Mouse (Mus musculus) mouse embryonic stem cell (cell line): ENCODE data around the gene Dyrk1a.

ENCODE experiments used
- in situ Hi-C, 2 experiments: fragments of 300-500 bp; cut with MboI; formaldehyde crosslinking; loops; 1 replicate in 1 of 2; 3 replicates in 1 of 2; pipeline ENCODE4 v1.14.3; 2019 to 2020; ENCODE audit warnings: low sequenced_read_pairs in 2 of 2, low pct_unique_long_range_greater_than_20kb in 1 of 2, mixed read lengths in 1 of 2; ENCODE audit not compliant: unreplicated experiment in 1 of 2

The Dyrk1a gene

DNA sequence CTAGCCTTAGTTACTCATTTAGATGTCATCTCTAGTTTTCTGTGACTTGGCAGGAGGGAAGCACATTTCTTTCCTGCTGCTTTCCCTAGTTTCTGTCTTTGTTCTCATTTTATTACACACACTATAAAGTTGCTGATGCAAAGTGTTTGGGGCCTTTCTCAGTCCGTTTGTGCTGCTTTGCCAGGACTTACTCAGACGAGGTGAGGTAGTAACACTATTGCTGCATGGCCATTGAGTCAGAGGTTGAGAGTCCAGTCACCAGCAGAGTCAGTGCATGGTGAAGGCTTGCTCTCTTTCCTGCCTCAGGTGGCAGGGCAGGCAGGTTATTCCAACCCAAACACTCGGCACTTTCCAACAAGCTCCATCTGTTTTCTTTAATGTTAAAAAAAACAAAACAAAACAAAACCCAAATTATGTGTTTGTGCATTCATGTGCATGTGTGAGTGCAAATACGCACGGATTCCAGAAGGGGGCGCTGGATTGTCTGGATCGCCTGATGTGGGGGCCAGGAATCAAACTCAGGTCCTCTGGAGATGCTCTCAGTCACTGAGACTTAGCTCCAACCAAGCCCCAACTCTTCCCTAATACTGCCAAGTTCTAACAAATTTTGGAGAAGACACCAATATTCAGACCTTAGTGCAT lies 16.7 kb downstream of the Dyrk1a start:
- in situ Hi-C loops, result no loop called here

DNA sequence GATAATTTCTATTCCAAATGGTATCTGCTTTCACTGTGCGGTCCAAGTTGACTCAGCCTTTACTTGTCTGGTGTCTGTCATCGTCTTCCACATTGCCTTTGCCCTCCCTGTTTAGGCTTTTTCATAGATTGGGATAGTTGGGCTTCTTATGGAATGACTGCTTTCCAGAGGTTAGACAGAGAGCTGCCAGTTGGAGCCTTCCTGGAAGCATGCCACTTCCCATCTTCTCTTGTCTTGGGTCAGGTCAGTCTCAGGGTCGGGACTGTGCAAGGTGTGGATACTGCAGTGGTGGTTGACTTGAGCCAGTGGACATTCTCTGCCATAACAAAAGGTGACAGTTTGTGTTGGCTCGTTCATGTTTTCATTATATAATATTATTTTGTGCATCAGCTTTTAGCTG lies 17.7 kb downstream of the Dyrk1a start:
- in situ Hi-C loops, result no loop called here

DNA sequence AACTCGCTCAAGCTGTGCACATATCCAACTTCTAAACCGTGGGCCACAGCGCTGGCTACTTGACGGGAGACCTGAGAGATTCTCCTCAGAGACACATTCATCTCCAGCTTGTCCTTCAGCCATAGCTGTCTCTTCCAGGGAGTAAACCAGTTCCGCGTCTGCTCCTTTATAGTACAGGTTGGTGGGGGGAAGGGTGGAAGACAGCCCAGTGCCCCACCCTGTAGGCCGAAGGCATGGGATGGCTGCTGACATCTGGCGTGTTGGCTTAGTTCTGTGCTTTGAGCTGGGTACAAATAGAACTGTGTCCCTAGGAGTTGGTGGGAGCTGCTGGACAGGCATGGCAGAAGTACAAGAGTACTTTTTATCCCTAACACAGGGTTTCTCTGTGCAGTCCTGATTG lies 18.4 kb downstream of the Dyrk1a start:
- in situ Hi-C loops, result no loop called here

DNA sequence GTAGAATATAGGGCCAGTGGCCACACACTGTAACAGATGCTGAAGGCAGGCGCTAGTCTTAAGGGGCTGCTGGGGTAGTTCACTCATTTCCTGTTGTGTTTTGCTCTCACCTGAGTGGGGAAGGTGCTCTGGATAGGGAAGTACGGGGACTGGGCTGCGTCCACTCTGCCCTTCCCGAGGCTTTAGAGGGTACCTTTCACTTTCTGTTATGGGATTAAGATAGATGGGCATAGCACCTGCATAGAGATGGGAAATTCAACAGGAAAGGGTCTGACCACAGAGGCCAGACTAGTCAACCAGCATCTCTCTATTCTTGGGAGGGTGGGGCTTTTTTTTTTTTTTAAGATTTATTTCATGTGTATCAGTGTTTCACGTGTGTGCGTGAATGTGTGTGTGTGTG lies 19.2 kb downstream of the Dyrk1a start:
- in situ Hi-C loops, result no loop called here

DNA sequence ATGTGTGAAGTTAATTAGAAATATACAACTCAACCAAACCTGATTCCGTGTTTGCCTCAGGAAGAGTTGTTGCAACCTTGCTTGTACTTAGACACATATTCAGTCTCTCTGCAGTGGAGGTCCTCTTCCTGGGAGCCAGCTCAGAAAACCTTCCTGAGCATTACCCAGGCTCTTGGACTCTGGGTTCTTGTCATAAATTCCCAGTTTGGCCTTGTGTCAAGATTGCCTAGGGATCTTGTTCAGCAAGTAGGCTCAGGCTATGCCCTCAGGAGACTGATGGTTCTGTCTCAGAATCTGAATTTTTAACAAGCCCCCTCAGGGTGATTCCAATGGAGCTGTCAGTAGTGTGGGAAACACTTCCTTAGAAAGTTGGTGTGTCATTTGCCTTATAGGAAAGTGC lies 19.8 kb downstream of the Dyrk1a start:
- in situ Hi-C loops, result no loop called here

DNA sequence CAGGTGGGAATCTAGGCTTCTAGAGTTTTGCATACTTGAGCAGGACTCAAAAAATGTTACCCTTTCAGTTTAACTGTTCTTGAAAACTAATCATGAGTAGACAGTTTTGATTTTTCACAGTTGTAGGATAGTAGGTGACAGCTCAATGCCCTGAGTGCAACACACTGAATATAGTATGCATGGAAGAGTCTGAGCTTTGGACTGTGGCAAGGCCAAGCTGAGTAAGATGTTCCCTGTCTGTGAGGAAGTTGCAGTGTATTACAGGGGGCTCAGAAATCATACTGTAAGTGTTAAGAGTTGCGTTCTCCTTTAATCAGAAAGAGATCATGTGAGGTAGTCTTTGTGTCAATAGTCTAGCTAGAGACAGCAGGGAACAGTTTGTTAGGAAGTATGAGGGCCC lies 20.4 kb downstream of the Dyrk1a start:
- in situ Hi-C loops, result no loop called here

DNA sequence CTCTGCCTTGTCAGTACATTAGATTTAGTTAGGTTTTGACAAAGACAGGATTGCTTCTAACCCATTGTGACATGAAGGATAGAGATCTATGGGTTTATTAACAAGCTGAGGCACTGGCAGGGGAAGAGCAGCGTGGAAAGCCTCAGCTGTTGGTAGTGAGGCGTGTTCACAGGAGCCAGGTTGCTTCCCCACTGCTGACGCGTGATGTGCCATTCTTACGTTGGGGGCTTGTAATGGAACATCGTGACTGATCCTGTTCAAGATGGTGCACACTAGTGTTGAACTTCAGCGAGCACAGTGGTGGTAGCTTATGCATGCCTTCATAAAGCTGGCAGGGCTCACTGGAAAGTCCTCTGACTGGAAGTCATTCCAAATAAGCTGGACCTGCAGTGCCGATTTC lies 21.2 kb downstream of the Dyrk1a start:
- in situ Hi-C loops, result no loop called here

DNA sequence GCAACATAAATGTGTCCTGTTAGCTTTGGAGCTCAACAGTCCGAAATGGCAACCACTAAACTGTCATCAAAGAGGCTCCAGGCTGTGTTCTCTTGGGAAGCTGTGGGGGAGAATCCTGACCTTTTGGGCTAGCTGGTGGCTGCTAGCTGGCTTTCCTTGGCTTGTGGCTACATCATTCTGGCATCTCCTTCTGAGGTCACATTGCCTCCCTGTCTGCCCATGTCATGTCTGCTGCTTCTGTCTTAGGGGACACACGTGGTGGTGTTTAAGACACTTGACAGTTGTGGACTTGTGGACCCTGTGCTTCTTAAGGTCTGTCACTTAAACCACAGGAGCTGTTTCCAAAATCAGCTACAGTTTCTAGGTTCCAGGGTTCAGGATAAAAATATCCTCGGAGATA lies 21.7 kb downstream of the Dyrk1a start:
- in situ Hi-C loops, result no loop called here

DNA sequence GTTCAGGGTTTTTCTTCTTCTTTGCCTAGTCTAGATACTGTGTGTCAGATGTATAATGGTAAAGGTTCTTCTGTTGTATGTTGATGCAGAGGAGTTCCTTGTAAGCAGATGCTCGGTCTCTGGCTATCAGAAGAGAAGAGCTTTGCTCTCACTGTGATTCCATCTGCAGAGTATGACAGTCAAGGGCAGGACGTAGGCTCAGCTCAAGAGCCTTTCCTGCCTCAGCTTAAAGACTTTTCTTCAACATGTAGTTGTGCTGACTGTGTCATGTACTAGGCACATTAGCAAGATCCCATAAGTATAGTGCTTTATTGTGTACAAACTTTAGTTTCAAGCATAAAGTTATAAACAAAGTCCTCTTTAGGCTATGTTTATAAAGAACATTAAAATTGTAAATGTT lies 26.8 kb downstream of the Dyrk1a start:
- in situ Hi-C loops, result no loop called here

DNA sequence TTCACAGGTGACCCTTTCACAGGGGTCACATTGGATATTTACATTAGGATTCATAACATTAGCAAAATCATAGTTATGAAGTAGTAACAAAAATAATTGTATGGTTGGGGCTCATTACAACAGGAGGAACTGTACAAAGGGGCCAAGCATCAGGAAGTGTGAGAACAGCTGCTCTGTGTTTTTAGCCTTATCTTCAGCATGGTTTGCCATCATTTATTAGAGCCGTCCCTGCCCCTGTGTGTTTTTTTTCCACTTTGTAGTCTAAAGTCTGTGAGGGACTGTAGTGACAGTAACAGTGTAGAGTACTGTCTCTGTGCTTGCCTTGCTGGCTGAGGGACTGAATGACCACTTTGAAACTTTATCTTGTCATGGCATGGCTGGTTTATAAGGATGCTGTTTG lies 27.8 kb downstream of the Dyrk1a start:
- in situ Hi-C loops, result no loop called here

DNA sequence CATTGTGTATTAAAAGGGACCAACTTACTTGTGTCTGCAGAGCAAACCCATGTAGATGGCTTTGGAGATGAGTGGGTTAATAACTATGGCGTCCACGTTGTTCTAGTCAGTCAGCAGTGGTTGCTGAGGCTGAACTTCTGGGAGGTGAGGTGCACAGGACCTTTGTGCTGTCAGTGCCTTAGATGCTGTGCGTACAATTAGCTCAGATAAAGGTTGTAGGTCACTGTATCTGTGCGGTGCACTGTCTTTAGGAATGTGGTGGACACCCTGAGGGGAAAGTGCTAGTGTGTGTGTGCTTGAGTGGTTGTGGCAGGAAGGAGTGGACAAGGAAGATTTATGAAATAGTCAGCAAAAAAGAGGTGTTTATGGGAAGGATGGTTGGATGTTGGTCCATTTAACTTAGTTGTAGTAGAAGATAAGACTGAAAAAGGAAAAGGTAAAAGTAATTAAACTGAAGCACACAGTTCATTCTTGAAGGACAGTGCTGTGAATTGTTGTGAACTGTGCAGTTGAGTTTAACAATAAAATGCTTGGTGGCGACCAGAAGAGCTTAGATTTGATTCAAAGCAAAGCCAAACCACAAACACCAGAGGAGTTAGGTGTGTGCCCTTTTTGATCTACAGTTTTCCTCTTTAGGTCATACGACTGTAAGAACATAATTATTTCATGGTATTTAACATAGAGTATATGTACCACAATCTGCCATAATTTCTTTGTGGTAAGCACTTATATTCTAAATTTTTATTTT lies 30.3 kb downstream of the Dyrk1a start:
- in situ Hi-C loops, result no loop called here

DNA sequence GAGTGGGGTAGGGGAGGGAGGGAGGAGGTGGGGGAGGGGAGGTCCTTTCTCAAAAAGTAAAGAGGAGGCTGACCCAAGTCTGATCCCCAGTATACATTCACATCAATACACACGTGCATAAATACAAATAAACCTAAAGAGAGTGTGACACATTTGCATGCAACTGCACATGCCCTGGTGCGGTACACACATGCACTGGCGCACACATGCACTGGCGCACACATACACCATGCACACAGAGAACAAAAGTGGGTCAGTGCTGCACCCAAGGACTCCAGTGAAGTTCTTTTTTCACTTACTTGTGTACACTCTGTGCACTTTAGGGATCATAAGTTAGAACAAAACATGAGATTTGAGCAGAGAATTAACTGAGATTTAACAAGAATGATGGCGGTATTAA lies 31.3 kb downstream of the Dyrk1a start:
- in situ Hi-C loops, result no loop called here

DNA sequence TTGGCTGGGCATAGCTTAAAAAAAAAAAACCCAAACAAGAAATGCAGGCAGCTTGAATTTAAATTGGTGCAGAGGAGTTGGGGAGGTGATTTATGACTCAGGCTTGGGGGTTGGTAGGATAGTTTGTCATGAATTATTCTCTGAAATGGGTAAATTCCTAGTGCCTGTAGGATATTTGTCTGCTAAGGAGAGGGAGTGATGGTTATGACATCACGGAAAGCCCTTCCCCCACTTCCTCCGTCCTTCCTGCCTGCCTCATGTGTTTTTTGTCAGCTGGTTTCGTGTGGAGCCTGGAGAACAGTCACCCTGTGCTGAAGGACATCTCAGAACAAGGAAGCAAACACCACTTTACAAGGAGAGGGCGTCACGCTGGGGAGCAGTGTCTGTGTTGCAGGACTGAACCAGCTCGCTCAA lies 31.7 kb downstream of the Dyrk1a start:
- in situ Hi-C loops, result no loop called here

DNA sequence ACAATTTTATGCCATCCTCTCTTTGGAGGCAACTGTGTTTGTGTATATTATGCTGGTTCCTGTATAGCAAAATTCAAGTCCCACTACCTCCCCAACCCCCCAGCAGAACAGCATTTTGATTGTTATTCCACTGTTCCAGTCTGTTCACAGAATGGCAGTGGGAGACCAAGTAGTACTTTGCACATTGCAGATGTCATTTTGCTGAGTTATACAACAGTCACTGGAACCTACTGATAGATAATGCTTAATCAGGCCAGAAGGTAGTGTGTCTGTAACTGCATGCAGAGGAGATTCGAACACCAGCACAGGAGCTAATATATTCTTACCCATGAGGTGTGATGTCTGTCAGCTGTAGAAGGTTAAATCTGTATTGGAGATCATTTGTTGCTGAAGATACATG lies 32.4 kb downstream of the Dyrk1a start:
- in situ Hi-C loops, result no loop called here

DNA sequence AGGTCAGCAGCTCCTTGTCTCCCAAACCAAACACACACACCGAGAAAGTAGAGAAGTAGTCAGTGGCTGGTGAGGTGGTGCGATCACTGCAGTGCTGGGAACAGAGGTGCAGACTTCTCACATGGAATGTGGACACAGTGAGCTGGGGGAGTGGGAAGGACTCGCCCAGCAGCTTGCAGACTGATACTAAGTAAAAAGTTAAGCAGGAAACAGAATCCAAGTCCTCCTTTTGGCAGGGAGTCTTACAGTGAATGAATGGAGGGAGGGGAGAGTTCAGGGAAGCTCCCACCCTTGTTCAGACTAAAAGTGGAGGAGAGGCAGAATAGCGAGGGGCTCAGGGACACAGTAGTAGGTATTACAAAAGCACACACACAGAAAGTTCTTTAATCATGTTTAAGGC lies 32.9 kb downstream of the Dyrk1a start:
- in situ Hi-C loops, result no loop called here

DNA sequence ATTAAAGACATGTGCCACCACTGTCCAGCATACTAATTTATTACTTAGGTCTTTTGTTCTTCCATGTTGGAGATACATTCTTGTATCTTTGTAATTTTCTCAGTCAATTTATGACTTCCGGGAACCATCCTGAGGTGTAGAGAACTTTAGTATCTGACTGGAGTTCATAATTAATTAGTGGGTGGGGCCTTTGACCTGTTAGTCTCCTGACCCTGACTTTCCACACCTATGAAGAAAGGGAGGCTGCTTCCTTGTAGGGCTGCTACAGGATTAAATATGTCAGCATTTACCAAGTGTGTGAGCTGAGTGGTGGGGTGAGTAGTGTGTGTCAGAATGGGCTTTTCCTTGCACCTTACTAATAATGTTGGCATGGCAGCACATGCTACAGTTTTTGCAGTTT lies 36.4 kb downstream of the Dyrk1a start:
- in situ Hi-C loops, result no loop called here

DNA sequence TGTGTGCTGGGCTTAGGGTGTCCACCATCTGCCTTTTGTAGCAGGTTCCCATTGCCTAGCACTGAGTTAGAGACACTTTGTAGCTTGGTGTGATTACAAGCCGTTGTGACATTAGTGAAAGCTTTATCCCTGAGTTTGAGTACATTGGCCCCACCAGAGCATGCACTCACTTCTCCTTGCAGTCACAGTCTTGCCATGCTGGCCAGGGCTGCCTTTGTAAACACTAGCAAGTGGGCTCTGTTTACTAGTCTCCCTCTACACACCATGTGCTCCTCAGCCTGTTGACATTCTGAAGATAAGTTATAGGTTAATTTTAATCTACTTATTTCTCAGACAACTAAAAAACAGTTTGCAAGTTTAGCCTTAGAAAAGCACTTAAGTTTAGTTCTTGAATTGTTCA lies 37.7 kb downstream of the Dyrk1a start:
- in situ Hi-C loops, result no loop called here

DNA sequence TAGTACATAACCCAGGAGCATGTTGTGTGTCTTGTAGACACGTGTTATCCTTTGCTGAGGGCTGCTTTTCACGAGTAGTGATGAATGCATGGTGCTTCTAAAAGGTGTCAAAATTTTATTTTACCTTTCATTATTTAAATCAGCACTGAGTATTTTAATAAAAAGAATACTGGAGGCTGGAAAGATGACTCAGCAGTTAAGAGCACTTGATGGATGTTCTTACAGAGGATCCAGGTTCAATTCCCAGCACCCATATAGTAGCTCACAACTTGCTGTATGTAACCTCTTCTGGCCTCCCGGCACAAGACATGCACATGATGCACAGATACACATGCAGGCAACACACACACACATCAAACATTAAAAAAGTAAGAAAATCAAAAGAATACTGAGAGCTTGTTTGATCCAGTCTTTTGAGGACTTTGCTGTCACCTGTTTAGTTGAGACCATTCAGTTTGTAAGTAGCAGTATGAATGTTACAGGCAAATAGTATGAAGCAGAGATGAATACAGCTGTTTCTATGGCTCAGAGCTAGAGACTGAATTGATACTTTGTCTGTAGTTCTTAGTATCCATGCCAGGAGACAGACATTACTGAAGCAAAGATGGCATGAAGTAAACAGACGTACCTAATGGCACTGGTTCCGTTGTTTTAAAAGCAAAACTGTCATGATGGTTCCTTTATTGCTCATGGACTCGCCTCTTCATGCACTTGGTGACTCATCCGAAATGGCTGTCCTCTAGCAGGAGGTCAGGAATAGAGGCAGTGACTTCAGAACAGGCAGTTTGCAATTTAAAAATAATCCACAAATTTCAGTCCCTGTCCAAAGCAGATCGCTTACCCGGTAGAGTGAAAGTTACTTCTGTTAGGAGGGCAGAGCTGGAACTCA lies 39.1 kb downstream of the Dyrk1a start:
- in situ Hi-C loops, result no loop called here

DNA sequence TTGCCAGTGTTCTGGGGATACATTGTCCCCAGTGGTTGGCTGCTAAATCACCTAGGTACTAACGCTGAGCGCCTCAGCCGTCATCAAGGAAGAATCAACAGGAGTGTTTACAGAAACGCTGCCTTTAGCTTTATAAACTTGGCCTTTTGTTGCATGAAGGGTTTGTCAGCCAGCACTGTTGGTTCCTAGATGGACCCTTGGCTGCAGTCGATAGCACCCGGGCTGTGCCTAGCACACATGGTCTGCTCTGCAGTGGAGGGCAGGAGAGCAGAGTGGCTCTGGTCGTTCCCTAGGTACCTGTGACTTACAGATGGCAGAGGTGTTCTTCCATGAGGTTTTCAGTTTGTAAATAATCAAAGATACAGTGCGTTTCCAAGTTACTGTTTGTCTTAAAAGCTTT lies 42.8 kb downstream of the Dyrk1a start:
- in situ Hi-C loops, result no loop called here

DNA sequence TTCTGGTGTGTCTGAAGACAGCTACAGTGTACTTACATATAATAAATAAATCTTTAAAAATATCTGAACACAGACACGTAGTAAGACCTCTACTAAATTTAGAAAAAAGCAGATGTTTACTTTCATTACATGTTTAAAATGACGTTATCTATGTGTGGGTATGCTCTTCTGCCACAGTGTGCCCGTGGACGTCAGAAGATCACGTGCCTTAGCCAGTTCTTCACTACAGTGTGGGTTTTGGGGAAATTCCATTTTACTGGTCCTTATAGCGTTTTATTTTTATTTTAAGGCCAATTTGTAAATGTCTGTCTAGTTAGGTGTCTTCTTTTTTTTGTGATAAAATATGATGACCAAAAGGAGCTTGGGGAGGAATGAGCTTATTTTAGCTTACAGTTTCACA lies 47.4 kb downstream of the Dyrk1a start:
- in situ Hi-C loops, result no loop called here
